Mouse (Mus musculus) lung, postnatal 25 days (tissue): Measurements from ENCODE around the gene Nlrp9a.
"Not testable (repeated sequence)": the region's sequence is repeated elsewhere in the genome, so short reads cannot be mapped to it uniquely, and the experiment has no call there.

ENCODE experiments used
- DNase-seq: peaks from one replicate; pipeline ENCODE4 v3.0.0; 2022; ENCODE audit warnings: low spot score

Gene Nlrp9a

DNA sequence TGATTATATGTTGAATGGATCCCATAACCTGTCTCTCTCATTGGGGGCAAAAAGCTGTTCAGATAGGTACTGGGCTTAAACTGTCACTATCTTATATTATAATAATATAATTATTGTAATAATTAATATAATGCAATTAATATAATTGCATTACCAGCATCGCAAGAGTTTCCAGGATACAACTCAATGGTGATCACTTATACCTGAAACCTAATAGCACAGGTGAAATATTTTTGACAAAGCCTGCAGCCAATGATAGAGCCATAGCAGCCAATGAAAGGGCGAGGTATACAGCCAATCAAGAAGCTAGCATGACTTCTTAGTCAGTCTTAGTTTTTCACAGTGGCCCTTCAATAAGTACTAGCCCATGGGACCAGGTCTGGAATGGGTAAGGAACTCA lies at the start of gene Nlrp9a:
TSS of gene Nlrp9a (plus strand) at position 301 of the 400 bp plus-strand sequence.
- DNase-seq, result not testable (repeated sequence)

GRCm38 (mm10) chr7:26489514-26489913 lies 45.3 kb upstream of the Nlrp9a start:
- DNase-seq, result not testable (repeated sequence)

GRCm38 (mm10) chr7:26589077-26589476 lies 54.3 kb downstream of the Nlrp9a start:
- no peak for DNase-seq

- DNase-seq, result no peak
These were observed 55.0 kb downstream of the Nlrp9a start for GRCm38 (mm10) chr7:26589774-26590173.

GRCm38 (mm10) chr7:26618364-26618763 lies 83.5 kb downstream of the Nlrp9a start, which contains the start of gene Vmn1r185:
Gene Vmn1r185 (minus strand): TSS chr7:26618464.
- DNase-seq, result not testable (repeated sequence)
